Mouse (Mus musculus) G1E (cell line): ENCODE results near the gene Ssc5d. TPM values are rescaled to one million over a fixed set of nuclear protein-coding genes. Genes with fewer than 3 reads are reported as not detected.

Experiments used
- ATAC-seq: 2 replicates; pipeline ENCODE4 v1.8.0; 2016; ENCODE audit warnings: mild to moderate bottlenecking; ENCODE audit not compliant: insufficient number of reproducible peaks, poor library complexity, low FRiP score, severe bottlenecking; ENCODE audit errors: extremely low read depth
- DNase-seq: peaks from one replicate; pipeline ENCODE4 v3.0.0; 2012; ENCODE audit warnings: low spot score
- H3K27me3 ChIP-seq: 2 replicates; pipeline ENCODE4 v1.6.1; 2012; ENCODE audit warnings: mild to moderate bottlenecking, low read length, inconsistent platforms; ENCODE audit not compliant: insufficient read depth
- H3K36me3 ChIP-seq: replicated peaks from 2 replicates; pipeline ENCODE3; 2012; ENCODE audit warnings: mild to moderate bottlenecking, inconsistent platforms
- H3K4me1 ChIP-seq: 2 replicates; pipeline ENCODE4 v1.6.1; 2012; ENCODE audit warnings: low read depth, low read length, inconsistent platforms, mixed read lengths; ENCODE audit not compliant: insufficient read depth
- H3K4me3 ChIP-seq: 2 replicates; pipeline ENCODE4 v1.5.1; 2012; ENCODE audit warnings: low read depth, mild to moderate bottlenecking, inconsistent platforms, low read length, moderate library complexity, mixed read lengths
- H3K9me3 ChIP-seq: replicated peaks from 2 replicates; pipeline ENCODE4 v1.6.1; 2012; ENCODE audit warnings: inconsistent platforms
- CTCF ChIP-seq: IDR thresholded peaks from 2 replicates; pipeline ENCODE4 v1.5.1; 2012; ENCODE audit warnings: low read depth, low read length, inconsistent platforms, mixed read lengths
- GATA1 ChIP-seq: IDR thresholded peaks from 2 replicates; pipeline ENCODE4 v1.6.1; 2012; ENCODE audit warnings: borderline replicate concordance, low read length, inconsistent platforms, mixed read lengths
- GATA2 ChIP-seq: IDR thresholded peaks from 2 replicates; pipeline ENCODE4 v1.6.1; 2012; ENCODE audit warnings: low read depth, low read length, inconsistent platforms, borderline replicate concordance
- POLR2AphosphoS5 ChIP-seq: IDR thresholded peaks from 2 replicates; pipeline ENCODE4 v1.6.1; 2012; ENCODE audit warnings: low read depth, low read length, inconsistent platforms; ENCODE audit not compliant: insufficient replicate concordance
- TAL1 ChIP-seq: conservative IDR thresholded peaks from 2 replicates; pipeline ENCODE4 v1.6.1; 2012; ENCODE audit warnings: low read depth, low read length, inconsistent platforms, mixed read lengths
- polyA plus RNA-seq: library from polyadenylated mRNA; stranded (reverse); fragments of >175 nt; gene quantifications from 2 replicates; pipeline ENCODE4 v1.2.3, GENCODE M21; 2012
- total RNA-seq, 2 experiments: library from RNA; stranded (forward) in 1 of 2; stranded (reverse) in 1 of 2; fragments of 200-1000 nt in 1 of 2; fragments of >200 nt in 1 of 2; fragmentation: Nextera tagmentation in 1 of 2; gene quantifications; 2 replicates each; pipeline ENCODE4 v1.2.3; 2014 to 2017

Gene Ssc5d
- total and polyA plus RNA-seq, 3 experiments: 0.02 to 0.05 TPM; not detected in 1

DNA sequence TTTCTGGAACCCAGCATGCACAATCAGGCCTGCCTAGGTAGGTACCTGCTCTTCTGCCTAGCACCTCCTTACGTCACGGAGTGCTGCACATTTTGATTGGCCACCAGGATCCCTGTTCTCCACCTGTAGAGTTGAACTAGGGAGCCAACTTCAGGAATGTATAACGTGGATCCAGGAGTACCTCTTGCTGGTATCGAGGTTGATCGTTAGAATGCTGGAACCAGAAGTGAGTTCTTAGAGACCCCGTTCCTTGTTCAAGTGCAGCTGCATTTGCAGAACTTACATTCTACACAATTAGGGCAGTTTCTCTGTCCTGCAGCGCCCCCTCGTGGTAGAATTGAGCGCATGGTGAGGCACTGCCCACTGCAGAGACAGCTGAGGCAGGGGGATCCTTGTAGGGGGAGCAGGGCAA is 14.5 kb downstream of the Ssc5d start:
- peak; percentile 65; the same call in 1 of the 2 replicates for TF ChIP-seq CTCF
- no peak for TF ChIP-seq TAL1
- no peak for DNase-seq
- H3K4me3 ChIP-seq: no peak overlapping the region
- no peak for ATAC-seq
- H3K27me3 ChIP-seq: peaks cover 9% of the 10 kb centered on the region
- no peaks in the 10 kb centered on the region for H3K36me3 ChIP-seq
- peaks cover 14% of the 10 kb centered on the region for H3K4me1 ChIP-seq
- H3K9me3 ChIP-seq: no peaks in the 10 kb centered on the region

DNA sequence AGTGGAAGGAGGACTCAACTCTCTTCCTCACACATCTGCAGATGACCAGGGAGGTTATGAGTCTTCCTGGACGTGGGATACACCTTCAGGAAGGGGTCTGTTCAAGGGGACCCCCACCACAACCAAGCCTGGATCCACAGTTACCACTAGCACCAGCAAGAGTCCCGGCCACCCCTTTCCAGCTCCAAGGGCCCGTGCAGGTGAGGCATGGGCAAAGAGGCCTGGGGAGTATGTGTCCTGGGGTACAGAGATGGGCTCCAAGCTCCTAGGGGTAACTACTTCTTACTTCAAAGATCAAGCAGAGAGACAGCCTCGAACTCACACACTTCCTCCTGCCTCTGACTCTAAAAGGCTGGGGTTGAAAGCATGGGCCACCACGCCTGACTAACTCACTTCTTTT is 17.1 kb downstream of the Ssc5d start:
- no peak overlapping the region for H3K4me3 ChIP-seq
- TF ChIP-seq GATA1: no peak
- no peak for TF ChIP-seq GATA2
- TF ChIP-seq TAL1: no peak
- TF ChIP-seq POLR2AphosphoS5: no peak
- no peak for TF ChIP-seq CTCF
- no peaks in the 10 kb centered on the region for H3K9me3 ChIP-seq
- peaks cover 21% of the 10 kb centered on the region for H3K27me3 ChIP-seq
- H3K36me3 ChIP-seq: no peaks in the 10 kb centered on the region
- no peak for DNase-seq
- peaks cover 14% of the 10 kb centered on the region for H3K4me1 ChIP-seq
- no peak for ATAC-seq

DNA sequence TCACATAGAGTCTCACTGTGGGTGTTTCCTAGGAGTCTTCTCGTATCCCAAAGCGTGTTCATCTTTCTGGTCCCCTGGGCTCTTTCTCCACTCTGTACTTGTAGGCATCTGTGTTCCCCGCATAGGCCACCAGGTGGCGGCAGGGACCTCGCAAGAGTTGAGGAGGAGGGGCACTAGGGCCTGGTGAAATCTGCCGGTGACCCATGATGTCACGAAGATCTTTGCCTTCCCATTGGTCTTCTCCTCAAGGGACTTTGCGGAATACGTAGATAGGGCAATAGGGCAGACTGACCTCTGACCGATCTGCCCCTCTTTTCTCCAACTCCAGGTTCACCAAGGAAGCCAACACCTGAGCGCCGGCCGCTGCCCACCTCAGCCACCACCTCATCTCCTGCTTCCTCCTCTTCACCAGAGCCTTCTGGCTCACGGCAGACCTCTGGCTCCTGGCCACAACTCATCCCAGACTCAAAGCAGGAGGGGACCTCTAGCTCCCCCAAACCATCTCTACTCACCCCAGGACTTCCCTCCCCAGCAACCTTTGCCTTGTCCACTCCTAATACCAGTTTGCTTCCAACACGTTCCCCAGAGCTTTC is 17.7 kb downstream of the Ssc5d start:
- H3K27me3 ChIP-seq: peaks cover 24% of the 10 kb centered on the region
- no peaks in the 10 kb centered on the region for H3K9me3 ChIP-seq
- H3K4me1 ChIP-seq: peaks cover 14% of the 10 kb centered on the region
- TF ChIP-seq GATA1 (no peak), CTCF (peak; percentile 50)
- ATAC-seq (peak; percentile 90), DNase-seq (peak; percentile 85)
- H3K4me3 ChIP-seq: no peak overlapping the region
- H3K36me3 ChIP-seq: no peaks in the 10 kb centered on the region

DNA sequence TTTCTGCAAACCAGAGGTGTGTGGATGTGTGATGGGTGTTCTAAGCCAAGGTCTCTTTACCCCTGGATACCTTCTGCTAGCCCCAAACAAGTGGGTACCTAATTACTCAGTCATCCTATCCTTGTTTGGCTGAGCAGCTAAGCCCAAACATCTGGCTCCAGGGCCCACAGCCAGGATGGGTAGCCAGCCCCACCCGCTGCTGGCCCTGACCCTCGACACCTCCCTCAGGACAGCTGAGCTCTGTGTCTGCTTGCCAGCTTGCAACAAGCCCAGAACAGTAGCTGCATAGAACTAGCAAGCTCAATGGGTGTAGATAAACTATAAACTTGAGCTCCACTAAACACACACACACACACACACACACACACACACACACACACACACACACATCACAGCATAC is 22.3 kb downstream of the Ssc5d start:
- no peaks in the 10 kb centered on the region for H3K36me3 ChIP-seq
- H3K9me3 ChIP-seq: no peaks in the 10 kb centered on the region
- TF ChIP-seq TAL1: no peak
- TF ChIP-seq GATA1: no peak
- TF ChIP-seq CTCF: no peak
- no peak for TF ChIP-seq GATA2
- TF ChIP-seq POLR2AphosphoS5: no peak
- H3K4me1 ChIP-seq: peaks cover 5% of the 10 kb centered on the region
- no peak overlapping the region for H3K4me3 ChIP-seq
- ATAC-seq (no peak), DNase-seq (no peak)
- peaks cover 34% of the 10 kb centered on the region for H3K27me3 ChIP-seq

DNA sequence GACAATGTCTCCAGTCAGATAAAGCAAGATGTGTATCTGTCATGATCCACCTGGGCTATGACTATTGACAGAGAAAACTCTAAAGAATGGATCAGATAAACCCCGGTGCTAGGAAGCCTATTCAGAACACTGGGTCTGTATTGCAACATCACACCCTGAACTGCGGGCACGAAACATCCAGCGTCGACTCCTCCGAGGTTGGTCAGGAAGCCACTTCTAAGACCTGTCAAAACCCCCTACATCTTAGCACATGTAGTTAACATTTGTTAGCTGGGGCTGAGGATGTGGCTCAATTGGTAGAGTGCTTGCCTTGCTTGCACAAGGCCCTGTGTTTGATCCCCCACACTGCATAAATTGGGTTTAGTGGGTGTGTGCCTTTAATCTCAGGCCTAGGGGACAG is 22.8 kb downstream of the Ssc5d start:
- no peak for TF ChIP-seq TAL1
- no peak for TF ChIP-seq CTCF
- no peak for TF ChIP-seq GATA1
- ATAC-seq: no peak
- H3K27me3 ChIP-seq: peaks cover 34% of the 10 kb centered on the region
- no peaks in the 10 kb centered on the region for H3K36me3 ChIP-seq
- DNase-seq: no peak
- no peak overlapping the region for H3K4me3 ChIP-seq
- peaks cover 2% of the 10 kb centered on the region for H3K4me1 ChIP-seq
- H3K9me3 ChIP-seq: no peaks in the 10 kb centered on the region

DNA sequence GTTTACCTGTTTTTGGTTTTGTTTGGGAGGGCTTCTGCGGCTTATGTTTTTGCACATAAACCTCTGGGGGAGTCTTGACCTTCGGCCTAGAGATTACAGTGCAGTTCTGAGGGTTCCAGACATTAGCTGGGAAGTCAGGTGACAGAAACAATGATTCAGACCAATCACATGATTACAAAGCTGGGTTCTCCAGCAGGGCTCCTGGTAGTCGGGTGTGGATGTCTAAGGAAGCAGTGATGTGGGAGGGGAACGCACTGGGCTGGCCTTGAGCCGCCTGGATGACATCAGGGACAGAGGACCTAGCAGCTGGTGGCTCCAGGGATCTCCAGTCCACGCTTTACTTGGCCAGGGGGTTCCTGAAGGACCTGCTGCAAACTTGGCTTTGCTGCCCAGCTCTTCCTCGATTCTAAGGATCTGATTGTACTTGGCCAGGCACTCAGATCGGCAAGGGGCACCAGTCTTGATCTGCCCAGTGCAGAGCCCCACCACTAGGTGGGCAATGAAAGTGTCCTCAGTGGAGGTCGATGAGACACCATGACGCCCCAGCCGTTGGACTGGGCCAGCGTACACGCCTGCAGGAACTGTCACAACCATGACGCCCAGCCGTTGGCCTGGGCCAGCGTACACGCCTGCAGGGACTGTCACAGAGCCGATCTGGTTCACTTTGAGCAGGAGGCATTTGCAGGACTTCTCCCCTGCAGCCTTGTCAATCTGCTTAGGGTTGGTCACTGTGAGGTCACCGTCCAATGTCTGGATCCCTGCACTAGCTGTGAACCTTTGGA is 25.2 kb downstream of the Ssc5d start:
- no peak for DNase-seq
- Histone ChIP-seq H3K27me3 (peaks cover 29% of the 10 kb centered on the region), H3K4me3 (no peak overlapping the region), H3K36me3 (no peaks in the 10 kb centered on the region), H3K9me3 (no peaks in the 10 kb centered on the region), H3K4me1 (no peaks in the 10 kb centered on the region)
- ATAC-seq: no peak
- TF ChIP-seq GATA1 (no peak), CTCF (no peak), POLR2AphosphoS5 (no peak), GATA2 (no peak), TAL1 (no peak)
